Mouse (Mus musculus) limb, embryonic 11.5 days (tissue): Measurements from ENCODE around the gene D230025D16Rik. TPM values are rescaled to one million over a fixed set of nuclear protein-coding genes. Genes with fewer than 3 reads are reported as not detected.

Experiments
- ATAC-seq: fragments of 200-750 bp; cut with Nextera tagmentation; 2 replicates; pipeline ENCODE4 v1.8.0; 2017; ENCODE audit warnings: low read depth; ENCODE audit not compliant: insufficient number of reproducible peaks, low FRiP score, low TSS enrichment
- DNase-seq: peaks from one replicate; pipeline ENCODE4 v3.0.0-alpha.2; 2015; ENCODE audit warnings: low spot score
- H3K27ac ChIP-seq: fragments of 300-500 bp; sonication (generic); replicated peaks from 2 replicates; pipeline ENCODE4 v1.5.1; 2014; ENCODE audit warnings: low read depth, mild to moderate bottlenecking, low read length
- H3K27me3 ChIP-seq: fragments of 300-500 bp; sonication (generic); 2 replicates; pipeline ENCODE4 v1.6.1; 2014; ENCODE audit warnings: mild to moderate bottlenecking, low read length, mixed read lengths; ENCODE audit not compliant: control insufficient read depth, insufficient read depth
- H3K36me3 ChIP-seq: fragments of 300-500 bp; sonication (generic); 2 replicates; pipeline ENCODE4 v1.6.1; 2014; ENCODE audit warnings: mild to moderate bottlenecking, low read length, moderate library complexity, mixed read lengths; ENCODE audit not compliant: control insufficient read depth, insufficient read depth
- H3K4me1 ChIP-seq: fragments of 300-500 bp; sonication (generic); 2 replicates; pipeline ENCODE4 v1.6.1; 2014; ENCODE audit warnings: low read length, mixed read lengths; ENCODE audit not compliant: control insufficient read depth, insufficient read depth
- H3K4me2 ChIP-seq: fragments of 300-500 bp; sonication (generic); 2 replicates; pipeline ENCODE4 v1.6.1; 2014; ENCODE audit warnings: low read depth, mild to moderate bottlenecking, moderate library complexity; ENCODE audit not compliant: severe bottlenecking
- H3K4me3 ChIP-seq: fragments of 300-500 bp; sonication (generic); 2 replicates; pipeline ENCODE4 v1.5.1; 2014; ENCODE audit warnings: low read depth, low read length
- H3K9ac ChIP-seq: fragments of 300-500 bp; sonication (generic); 2 replicates; pipeline ENCODE4 v1.6.1; 2014; ENCODE audit warnings: mild to moderate bottlenecking, low read length
- H3K9me3 ChIP-seq: fragments of 300-500 bp; sonication (generic); 2 replicates; pipeline ENCODE4 v1.6.1; 2016; ENCODE audit warnings: low read length; ENCODE audit not compliant: control insufficient read depth
- WGBS: fragments of 180-500 bp; shearing (Covaris S2); extraction: QIAGEN DNeasy Blood & Tissue Kit; methylation state at CpG from one replicate; pipeline ENCODE4 v1.1.7; 2014; 5-methylcytosine and 5-hydroxymethylcytosine counted together
- polyA plus RNA-seq: library from polyadenylated mRNA; unstranded; fragments of >200 nt; fragmentation: Nextera tagmentation; extraction: Ambion mirVana; gene quantifications from 2 replicates; pipeline ENCODE4 v1.2.1, GENCODE M21; 2014

D230025D16Rik gene
- polyA plus RNA-seq, 1 experiment from 2014 or later = 29.9 TPM

GRCm38 (mm10) chr8:105254152-105254965 is 29.4 kb downstream of the D230025D16Rik start:
- WGBS = under 1% methylated on average over 67 of the region's 74 CpGs
- Histone ChIP-seq H3K27me3 (peaks cover 27% of the 10 kb centered on the region), H3K4me3 (peak overlapping the region; percentile 61), H3K36me3 (peaks cover 11% of the 10 kb centered on the region), H3K9ac (peak overlapping the region; percentile 68), H3K4me1 (peaks cover 8% of the 10 kb centered on the region), H3K4me2 (peak overlapping the region; percentile 98), H3K27ac (no peak overlapping the region), H3K9me3 (no peaks in the 10 kb centered on the region)
- DNase-seq = peak; percentile 95
- peak; percentile 79 for ATAC-seq

DNA sequence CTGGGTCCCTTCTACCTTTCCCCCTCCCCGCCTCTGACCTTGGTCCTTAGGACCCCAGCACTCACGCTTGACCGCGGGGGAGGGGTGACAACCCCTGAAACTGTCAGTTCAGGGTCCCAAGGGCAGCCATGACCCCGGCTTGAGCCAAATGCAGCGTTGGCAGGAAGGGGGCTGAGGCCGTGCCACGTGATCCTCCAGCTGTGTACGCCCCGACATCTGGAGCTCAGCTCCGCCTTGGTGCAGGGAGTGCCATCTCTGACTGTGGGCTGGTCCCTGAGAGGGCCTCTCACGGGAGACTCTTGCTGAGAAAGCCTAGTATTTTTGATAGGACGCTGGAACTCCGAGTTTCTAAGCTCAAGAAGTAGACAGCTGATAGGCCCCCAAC is 30.0 kb downstream of the D230025D16Rik start, which contains the start of gene B3gnt9:
TSS of gene B3gnt9 (minus strand) at position 188 of the 385 bp plus-strand sequence.
- Histone ChIP-seq H3K27me3 (peaks cover 33% of the 10 kb centered on the region), H3K4me2 (peak within 1 kb of the TSS; percentile 98), H3K27ac (no peak within 1 kb of the TSS), H3K4me1 (peaks cover 11% of the 10 kb centered on the region), H3K9ac (peak within 1 kb of the TSS; percentile 68), H3K4me3 (peak within 1 kb of the TSS; percentile 61), H3K9me3 (no peaks in the 10 kb centered on the region), H3K36me3 (peaks cover 11% of the 10 kb centered on the region)
- 2% methylated on average over 14 of the region's 14 CpGs for WGBS
- ATAC-seq (peak; percentile 52), DNase-seq (peak; percentile 72)

DNA sequence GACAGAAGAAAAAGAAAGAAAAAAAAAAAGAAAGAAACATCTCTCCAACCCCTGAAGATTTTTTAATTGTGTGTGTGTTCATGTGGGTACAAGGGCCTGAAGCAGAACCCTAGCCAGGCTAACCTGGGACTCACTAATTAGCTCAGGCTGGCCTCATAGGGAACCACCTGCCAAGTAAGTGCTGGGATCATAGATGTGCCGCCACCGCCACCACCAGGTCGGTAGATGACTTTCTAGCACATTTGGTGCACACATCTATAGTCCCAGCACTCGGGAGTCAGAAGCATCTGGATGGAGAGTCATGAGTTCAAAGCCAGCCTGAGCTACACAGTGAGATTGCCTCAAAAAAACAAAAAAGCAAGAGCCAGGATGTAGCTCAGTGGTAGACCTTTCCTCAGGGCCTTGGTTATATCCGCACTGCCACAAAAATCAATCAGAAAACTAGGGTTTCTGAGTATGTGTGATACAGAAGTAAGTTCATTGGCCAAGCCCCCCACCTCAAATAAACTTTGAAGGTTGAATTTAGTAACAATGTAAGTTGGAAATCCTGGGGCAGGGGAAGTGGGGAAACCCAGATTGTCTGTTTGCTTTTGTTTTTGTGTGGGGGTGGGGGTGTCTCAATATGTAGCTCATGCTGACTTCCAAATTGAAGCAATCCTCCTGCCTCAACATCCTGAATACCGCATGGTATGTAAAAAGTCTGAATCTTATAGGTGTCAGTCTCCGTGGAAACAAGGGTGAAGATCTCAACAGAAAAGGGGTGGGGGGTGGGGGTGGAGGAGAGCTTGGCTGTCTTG is 32.6 kb downstream of the D230025D16Rik start:
- Histone ChIP-seq H3K9ac (no peak overlapping the region), H3K27ac (no peak overlapping the region), H3K9me3 (no peaks in the 10 kb centered on the region), H3K36me3 (no peaks in the 10 kb centered on the region), H3K4me2 (no peak overlapping the region), H3K4me1 (peaks cover 11% of the 10 kb centered on the region), H3K4me3 (no peak overlapping the region), H3K27me3 (peaks cover 42% of the 10 kb centered on the region)
- no peak for DNase-seq
- no peak for ATAC-seq
- WGBS = 68% methylated on average over 7 of the region's 7 CpGs

DNA sequence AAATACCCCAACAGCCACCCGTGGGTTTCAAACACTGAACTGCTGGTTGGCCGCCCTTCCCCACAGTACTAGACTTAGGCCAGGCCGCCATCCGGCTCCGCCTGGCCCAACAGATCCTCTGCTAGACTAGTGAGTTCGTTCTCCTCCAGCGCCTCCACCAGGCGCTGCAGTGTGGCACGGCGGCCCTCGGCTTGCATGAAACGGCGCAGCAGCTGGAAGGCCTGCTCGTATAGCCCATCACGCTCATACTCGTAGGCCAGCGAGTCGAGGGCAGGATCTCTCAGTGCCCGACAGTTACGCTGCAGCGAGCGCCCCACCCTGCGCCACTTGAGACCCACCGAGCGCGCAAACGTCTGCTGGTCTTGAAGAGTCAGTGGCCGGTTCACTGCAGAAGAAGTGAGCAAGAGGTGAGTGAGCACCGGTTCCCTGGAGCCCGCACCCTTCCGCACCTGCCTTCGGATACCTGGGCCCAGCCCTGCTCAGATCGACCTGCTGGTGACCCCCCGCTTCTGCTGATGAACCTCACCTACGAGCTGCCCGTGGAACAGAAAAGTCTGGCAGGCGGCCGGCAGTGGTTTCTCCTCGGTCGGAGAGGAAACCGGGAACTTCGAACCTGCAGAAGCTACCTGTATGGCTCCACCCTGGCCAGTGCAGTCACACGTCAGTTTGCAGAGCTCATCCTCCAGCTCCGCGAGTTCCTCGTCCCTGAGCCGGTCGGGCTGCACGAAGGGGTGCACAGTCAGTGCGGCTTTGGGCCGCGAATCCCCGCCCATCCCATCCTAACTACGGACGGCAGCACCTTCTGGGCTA is 34.2 kb downstream of the D230025D16Rik start:
- Histone ChIP-seq H3K27me3 (peaks cover 52% of the 10 kb centered on the region), H3K36me3 (no peaks in the 10 kb centered on the region), H3K9ac (no peak overlapping the region), H3K4me1 (peaks cover 11% of the 10 kb centered on the region), H3K9me3 (no peaks in the 10 kb centered on the region), H3K27ac (no peak overlapping the region), H3K4me3 (peak overlapping the region; percentile 26), H3K4me2 (peak overlapping the region; percentile 60)
- DNase-seq = peak; percentile 68
- WGBS = 3% methylated on average over 55 of the region's 55 CpGs
- peak; percentile 11; the same call in 1 of the 2 replicates for ATAC-seq

- peaks cover 55% of the 10 kb centered on the region for H3K27me3 ChIP-seq
- peak overlapping the region; percentile 60 for H3K4me2 ChIP-seq
- WGBS = 4% methylated on average over 30 of the region's 30 CpGs
- ATAC-seq (peak; percentile 7; the same call in 1 of the 2 replicates), DNase-seq (peak; percentile 88)
- no peak overlapping the region for H3K27ac ChIP-seq
- peak overlapping the region; percentile 26 for H3K4me3 ChIP-seq
- H3K9ac ChIP-seq = no peak overlapping the region
- H3K36me3 ChIP-seq = no peaks in the 10 kb centered on the region
- H3K9me3 ChIP-seq = no peaks in the 10 kb centered on the region
- peaks cover 12% of the 10 kb centered on the region for H3K4me1 ChIP-seq
Measured at GRCm38 (mm10) chr8:105259721-105260320, 34.9 kb downstream of the D230025D16Rik start.

- peaks cover 57% of the 10 kb centered on the region for H3K27me3 ChIP-seq
- peaks cover 13% of the 10 kb centered on the region; the same call in 1 of the 2 replicates for H3K4me1 ChIP-seq
- whole genome bisulfite sequencing = 60% methylated on average over 7 of the region's 7 CpGs
- H3K27ac ChIP-seq = no peak overlapping the region
- DNase-seq (no peak), ATAC-seq (no peak)
- H3K4me3 ChIP-seq = no peak overlapping the region
- no peaks in the 10 kb centered on the region for H3K36me3 ChIP-seq
- H3K9me3 ChIP-seq = no peaks in the 10 kb centered on the region
- no peak overlapping the region for H3K9ac ChIP-seq
- no peak overlapping the region for H3K4me2 ChIP-seq
Measured at GRCm38 (mm10) chr8:105260371-105261099, 35.6 kb downstream of the D230025D16Rik start.

DNA sequence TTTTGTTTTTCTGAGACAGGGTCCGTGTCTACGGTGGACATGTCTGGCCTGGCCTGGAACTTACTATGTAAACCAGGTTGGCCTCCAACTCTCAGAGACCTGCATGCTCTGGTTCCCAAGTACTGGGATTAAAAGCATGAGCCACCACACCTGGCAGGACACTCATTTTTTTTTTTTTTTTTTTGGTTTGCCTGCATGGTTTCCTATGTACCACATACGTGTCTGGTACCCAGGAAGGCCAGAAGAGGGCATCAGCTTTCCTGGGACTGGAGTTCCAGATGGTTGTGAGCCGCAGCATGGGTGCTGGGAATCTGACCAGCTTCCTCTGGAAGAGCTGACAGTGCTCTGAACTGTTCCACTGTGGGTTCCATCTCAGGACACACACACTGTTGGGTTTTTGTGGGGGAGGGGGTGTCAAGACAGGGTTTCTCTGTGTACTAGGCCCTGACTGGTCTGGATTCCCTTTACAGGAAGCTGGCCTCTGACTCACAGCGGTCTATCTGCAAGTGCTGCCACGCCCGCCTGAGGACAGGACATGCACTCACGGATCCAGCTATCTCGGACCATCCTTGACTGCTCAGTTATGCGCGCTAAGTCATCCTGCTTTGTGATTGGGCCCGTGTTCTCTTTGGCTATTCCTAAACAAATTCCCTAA is 36.5 kb downstream of the D230025D16Rik start:
- Histone ChIP-seq H3K27ac (no peak overlapping the region), H3K4me2 (no peak overlapping the region), H3K36me3 (no peaks in the 10 kb centered on the region), H3K27me3 (peaks cover 55% of the 10 kb centered on the region), H3K4me1 (peaks cover 13% of the 10 kb centered on the region; the same call in 1 of the 2 replicates), H3K9me3 (peaks cover 3% of the 10 kb centered on the region; the same call in 1 of the 2 replicates), H3K4me3 (no peak overlapping the region), H3K9ac (no peak overlapping the region)
- WGBS = 85% methylated on average over 12 of the region's 12 CpGs
- ATAC-seq (no peak), DNase-seq (no peak)
